Mouse (Mus musculus): ENCODE measurements around the gene Gm10324. TPM values are rescaled to one million over a fixed set of nuclear protein-coding genes. Genes with fewer than 3 reads are reported as not detected.
"Not testable (repeated sequence)": the region's sequence is repeated elsewhere in the genome, so short reads cannot be mapped to it uniquely, and the experiment has no call there.

Gene Gm10324
- not detected in 2 replicates for polyA plus RNA-seq (2014; fragmentation: Nextera tagmentation; extraction: Ambion mirVana)

DNA sequence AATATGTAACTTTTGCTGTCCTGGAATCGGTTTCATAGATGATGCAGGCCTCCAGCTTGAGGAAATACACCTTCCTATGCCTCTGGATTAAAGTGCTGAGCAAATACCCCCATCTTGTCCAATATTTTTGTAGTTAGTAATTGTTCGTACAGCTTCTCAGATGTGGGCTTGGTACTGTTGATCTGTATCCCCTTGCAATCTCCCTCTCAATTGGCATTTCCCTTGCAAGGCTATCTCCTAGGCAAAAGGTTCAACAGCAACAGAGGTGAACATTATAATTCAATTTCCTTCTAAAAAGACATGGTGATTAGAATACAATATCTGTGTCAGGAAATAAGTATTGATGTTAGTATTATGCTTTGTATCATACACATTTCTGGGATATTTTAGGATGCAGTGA is at the start of gene Gm10324:
Gene Gm10324, plus strand, starts transcription at position 301 of the 400 bp plus-strand sequence.
- H3K4me2 ChIP-seq (ENCODE audit: low read depth, severe bottlenecking); H3K9ac ChIP-seq (ENCODE audit: low read length); H3K27me3 ChIP-seq (ENCODE audit: control insufficient read depth, insufficient read depth, low read length); H3K27ac ChIP-seq (replicated peaks; ENCODE audit: low read depth, low read length); H3K4me3 ChIP-seq (ENCODE audit: low read depth, low read length); H3K36me3 ChIP-seq (ENCODE audit: control insufficient read depth, insufficient read depth, low read length); H3K9me3 ChIP-seq (ENCODE audit: control insufficient read depth, low read length); H3K4me1 ChIP-seq (ENCODE audit: control insufficient read depth, insufficient read depth, low read length); DNase-seq (ENCODE audit: low spot score); ATAC-seq (ENCODE audit: insufficient number of reproducible peaks, low FRiP score, low TSS enrichment, low read depth): not testable (repeated sequence)
- no CpG with 5 or more reads among the region's 2 CpGs for WGBS

Other genes with a start within 250 kb of the Gm10324 start
- gene Gm10772, start 108.0 kb downstream of the Gm10324 start, polyA plus RNA-seq (2014; fragmentation: Nextera tagmentation; extraction: Ambion mirVana) = not detected in 2 replicates

Data from limb, embryonic 11.5 days (tissue).